Mouse (Mus musculus) lung, embryonic 14.5 days (tissue): ENCODE results near the gene Olfr788. TPM values are rescaled to one million over a fixed set of nuclear protein-coding genes. Genes with fewer than 3 reads are reported as not detected.

ENCODE experiments used
- ATAC-seq: fragments of 200-750 bp; cut with Nextera tagmentation; 2 replicates; pipeline ENCODE4 v1.8.0; 2017; ENCODE audit warnings: mild to moderate bottlenecking, moderate TSS enrichment, moderate library complexity; ENCODE audit not compliant: insufficient read depth
- DNase-seq: peaks from one replicate; pipeline ENCODE4 v3.0.0-alpha.2; 2015
- H3K27ac ChIP-seq: fragments of 300-500 bp; sonication (generic); 2 replicates; pipeline ENCODE4 v1.5.1; 2014; ENCODE audit warnings: low read depth, mild to moderate bottlenecking, moderate library complexity
- H3K27me3 ChIP-seq: fragments of 300-500 bp; sonication (generic); 2 replicates; pipeline ENCODE4 v1.6.1; 2014; ENCODE audit warnings: low read length, control low read depth; ENCODE audit not compliant: insufficient read depth
- H3K36me3 ChIP-seq: fragments of 300-500 bp; sonication (generic); 2 replicates; pipeline ENCODE4 v1.6.1; 2014; ENCODE audit warnings: control low read depth; ENCODE audit not compliant: insufficient read depth
- H3K4me1 ChIP-seq: fragments of 300-500 bp; sonication (generic); 2 replicates; pipeline ENCODE4 v1.6.1; 2014; ENCODE audit warnings: antibody characterized with exemption, control low read depth; ENCODE audit not compliant: insufficient read depth
- H3K4me2 ChIP-seq: fragments of 300-500 bp; sonication (generic); 2 replicates; pipeline ENCODE4 v1.6.1; 2014; ENCODE audit warnings: mild to moderate bottlenecking
- H3K4me3 ChIP-seq: fragments of 300-500 bp; sonication (generic); 2 replicates; pipeline ENCODE4 v1.5.1; 2014; ENCODE audit warnings: low read depth, low read length
- H3K9ac ChIP-seq: fragments of 300-500 bp; sonication (generic); 2 replicates; pipeline ENCODE4 v1.6.1; 2014
- H3K9me3 ChIP-seq: fragments of 300-500 bp; sonication (generic); 2 replicates; pipeline ENCODE4 v1.6.1; 2016; ENCODE audit warnings: low read depth, low read length, control low read depth
- CTCF ChIP-seq: IDR thresholded peaks from 2 replicates; pipeline ENCODE4 v1.5.1; 2016; ENCODE audit warnings: antibody characterized with exemption, low read depth
- WGBS: fragments of 180-500 bp; shearing (Covaris S2); extraction: QIAGEN DNeasy Blood & Tissue Kit; methylation state at CpG from one replicate; pipeline ENCODE4 v1.1.7; 2014; 5-methylcytosine and 5-hydroxymethylcytosine counted together
- polyA plus RNA-seq: library from polyadenylated mRNA; unstranded; fragments of >200 nt; fragmentation: Nextera tagmentation; extraction: Ambion mirVana; gene quantifications from 2 replicates; pipeline ENCODE4 v1.2.1, GENCODE M21; 2014

Olfr788 gene
- not detected in 2 replicates for polyA plus RNA-seq

GRCm38 (mm10) chr10:129470698-129471097 is at the start of gene Olfr788:
TSS of gene Olfr788 (plus strand) at chr10:129470998.
- Histone ChIP-seq H3K9ac (no peak within 1 kb of the TSS), H3K27ac (no peak within 1 kb of the TSS), H3K9me3 (no peaks in the 10 kb centered on the region), H3K4me2 (no peak within 1 kb of the TSS), H3K4me3 (no peak within 1 kb of the TSS), H3K36me3 (no peaks in the 10 kb centered on the region), H3K27me3 (no peaks in the 10 kb centered on the region), H3K4me1 (no peaks in the 10 kb centered on the region)
- no peak for ATAC-seq
- no peak for DNase-seq
- TF ChIP-seq CTCF: no peak

- no peak within 1 kb of the TSS for H3K9ac ChIP-seq
- H3K36me3 ChIP-seq: no peaks in the 10 kb centered on the region
- H3K9me3 ChIP-seq: no peaks in the 10 kb centered on the region
- H3K4me2 ChIP-seq: no peak within 1 kb of the TSS
- TF ChIP-seq CTCF: no peak
- H3K27me3 ChIP-seq: no peaks in the 10 kb centered on the region
- no peak for DNase-seq
- no peak within 1 kb of the TSS for H3K27ac ChIP-seq
- no peaks in the 10 kb centered on the region for H3K4me1 ChIP-seq
- ATAC-seq: no peak
- no peak within 1 kb of the TSS for H3K4me3 ChIP-seq
Observed at GRCm38 (mm10) chr10:129427006-129427405, 43.8 kb upstream of the Olfr788 start, which contains the start of gene Olfr786. TSS of gene Olfr786 (plus strand) at chr10:129427306.

DNA sequence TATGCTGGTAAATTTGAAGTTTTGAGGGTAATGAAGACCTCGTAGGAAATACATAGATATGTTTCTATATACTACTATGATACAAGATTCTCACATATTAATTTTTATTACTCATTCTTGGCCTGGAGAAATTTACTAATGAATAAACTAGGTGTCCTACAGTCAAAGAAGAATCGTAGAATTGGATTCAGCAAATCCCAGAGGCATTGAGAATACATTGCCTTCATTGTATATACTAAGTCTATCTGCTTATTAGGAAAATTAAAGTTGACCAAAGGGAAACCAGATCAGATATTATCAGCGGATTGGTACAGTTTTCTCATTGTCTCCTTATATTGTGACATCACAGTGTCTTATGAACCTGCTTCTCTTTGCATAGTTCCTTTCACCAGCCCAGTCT is 9.2 kb upstream of the Olfr788 start, which contains the start of gene Olfr787:
TSS of gene Olfr787 (plus strand) at position 301 of the 400 bp plus-strand sequence.
- TF ChIP-seq CTCF: no peak
- Histone ChIP-seq H3K4me3 (no peak within 1 kb of the TSS), H3K4me2 (no peak within 1 kb of the TSS), H3K9ac (no peak within 1 kb of the TSS), H3K4me1 (no peaks in the 10 kb centered on the region), H3K9me3 (no peaks in the 10 kb centered on the region), H3K36me3 (no peaks in the 10 kb centered on the region), H3K27ac (no peak within 1 kb of the TSS), H3K27me3 (no peaks in the 10 kb centered on the region)
- ATAC-seq (no peak), DNase-seq (no peak)
- 79% methylated on average over 3 of the region's 3 CpGs for WGBS

DNA sequence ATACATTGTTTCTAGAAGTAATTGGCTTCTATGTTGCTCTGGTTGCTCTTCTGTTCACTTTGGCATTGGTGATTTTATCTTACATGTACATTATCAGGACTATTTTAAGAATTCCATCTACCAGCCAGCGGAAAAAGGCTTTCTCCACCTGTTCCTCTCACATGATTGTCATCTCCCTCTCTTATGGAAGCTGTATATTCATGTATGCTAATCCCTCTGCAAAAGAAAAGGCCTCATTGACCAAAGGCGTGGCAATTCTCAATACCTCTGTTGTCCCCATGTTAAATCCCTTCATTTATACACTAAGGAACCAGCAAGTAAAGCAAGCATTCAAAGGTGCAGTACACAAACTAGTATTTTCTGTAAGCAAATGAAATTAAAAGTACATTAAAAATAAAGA is 2.5 kb downstream of the Olfr788 start:
- H3K27me3 ChIP-seq: no peaks in the 10 kb centered on the region
- no peaks in the 10 kb centered on the region for H3K9me3 ChIP-seq
- no peak for DNase-seq
- no peak overlapping the region for H3K9ac ChIP-seq
- no peak for TF ChIP-seq CTCF
- no peak overlapping the region for H3K27ac ChIP-seq
- H3K4me2 ChIP-seq: no peak overlapping the region
- no peaks in the 10 kb centered on the region for H3K36me3 ChIP-seq
- H3K4me3 ChIP-seq: no peak overlapping the region
- ATAC-seq: no peak
- 56% methylated on average over 2 of the region's 2 CpGs for WGBS
- H3K4me1 ChIP-seq: no peaks in the 10 kb centered on the region

DNA sequence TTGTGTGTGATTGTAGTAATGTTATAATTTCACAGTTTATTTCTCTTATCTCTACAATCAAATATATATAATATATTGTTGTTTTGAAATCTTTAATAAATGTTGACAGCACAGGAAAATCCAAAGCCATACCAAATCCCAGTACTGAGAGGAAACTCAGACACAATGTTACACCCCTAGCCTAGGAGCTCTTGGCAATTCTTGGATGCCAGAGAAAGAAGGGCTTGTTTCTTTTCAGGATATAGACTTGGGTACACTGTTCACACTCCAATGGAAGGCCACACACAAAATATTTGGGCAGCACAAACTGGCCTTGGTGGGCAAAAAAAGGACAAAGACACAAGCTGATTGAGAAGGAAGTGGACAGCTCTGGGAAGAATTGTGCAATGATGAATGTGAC is 2.9 kb downstream of the Olfr788 start:
- ATAC-seq: no peak
- no peak overlapping the region for H3K9ac ChIP-seq
- H3K27me3 ChIP-seq: no peaks in the 10 kb centered on the region
- TF ChIP-seq CTCF: no peak
- H3K27ac ChIP-seq: no peak overlapping the region
- no peaks in the 10 kb centered on the region for H3K9me3 ChIP-seq
- H3K4me1 ChIP-seq: no peaks in the 10 kb centered on the region
- no peak overlapping the region for H3K4me3 ChIP-seq
- no peaks in the 10 kb centered on the region for H3K36me3 ChIP-seq
- H3K4me2 ChIP-seq: no peak overlapping the region
- no peak for DNase-seq

DNA sequence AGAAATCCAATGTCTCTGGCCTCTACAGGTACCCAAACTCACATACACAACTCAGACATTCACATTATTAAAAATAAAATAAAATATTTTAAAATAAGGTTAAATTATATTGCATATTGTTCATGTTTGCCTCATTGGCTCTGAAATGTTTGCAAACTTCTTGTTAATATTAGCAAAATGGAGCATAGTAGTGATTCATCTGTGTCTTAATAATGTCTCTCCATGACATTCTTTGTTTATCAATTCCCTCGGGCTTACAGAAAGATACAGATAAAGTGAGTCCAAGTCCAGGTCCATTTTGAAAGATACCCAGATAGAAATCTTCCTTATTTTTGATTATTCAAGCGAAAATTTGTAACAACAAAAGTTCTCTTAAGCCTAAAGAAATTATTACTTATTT is 13.7 kb downstream of the Olfr788 start, which contains the start of gene Olfr789:
TSS of gene Olfr789 (plus strand) at position 301 of the 400 bp plus-strand sequence.
- Histone ChIP-seq H3K4me1 (no peaks in the 10 kb centered on the region), H3K9me3 (no peaks in the 10 kb centered on the region), H3K36me3 (no peaks in the 10 kb centered on the region), H3K4me2 (no peak within 1 kb of the TSS), H3K27me3 (no peaks in the 10 kb centered on the region), H3K27ac (no peak within 1 kb of the TSS), H3K4me3 (no peak within 1 kb of the TSS), H3K9ac (no peak within 1 kb of the TSS)
- no peak for DNase-seq
- WGBS: 30% methylated on average over 2 of the region's 2 CpGs
- ATAC-seq: no peak
- no peak for TF ChIP-seq CTCF

DNA sequence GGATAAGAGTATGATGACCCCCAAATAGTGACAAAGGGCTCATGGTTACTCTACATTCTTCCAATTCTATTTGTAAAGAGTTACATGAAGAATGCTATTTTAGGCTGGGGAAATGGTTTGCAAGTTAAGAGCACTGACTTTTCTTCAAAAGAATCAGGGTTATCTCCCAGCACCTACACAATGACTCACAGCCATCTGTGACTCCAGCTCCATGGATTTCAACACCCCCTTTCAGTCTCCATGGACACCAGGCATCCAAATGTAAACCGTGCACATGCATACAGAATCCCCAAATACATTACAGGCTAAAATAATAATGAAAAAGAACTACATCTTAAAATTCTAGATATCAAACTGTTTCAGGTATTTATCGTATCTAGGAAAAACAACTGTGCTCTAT is 19.3 kb downstream of the Olfr788 start:
- Histone ChIP-seq H3K4me1 (no peaks in the 10 kb centered on the region), H3K27me3 (no peaks in the 10 kb centered on the region), H3K4me2 (no peak overlapping the region), H3K9ac (no peak overlapping the region), H3K27ac (no peak overlapping the region), H3K4me3 (no peak overlapping the region), H3K36me3 (no peaks in the 10 kb centered on the region), H3K9me3 (no peaks in the 10 kb centered on the region)
- no peak for ATAC-seq
- no peak for DNase-seq
- WGBS: 71% methylated on average over 2 of the region's 2 CpGs
- no peak for TF ChIP-seq CTCF

GRCm38 (mm10) chr10:129498192-129498591 is 27.4 kb downstream of the Olfr788 start, which contains the start of gene Olfr790:
TSS of gene Olfr790 (plus strand) at chr10:129498492.
- no peak for TF ChIP-seq CTCF

More at GRCm38 (mm10) chr10:129498192-129498591, 27.4 kb downstream of the Olfr788 start, which contains the start of gene Olfr790:
- Histone ChIP-seq H3K36me3 (no peaks in the 10 kb centered on the region), H3K4me1 (no peaks in the 10 kb centered on the region), H3K9ac (no peak within 1 kb of the TSS), H3K9me3 (no peaks in the 10 kb centered on the region), H3K27ac (no peak within 1 kb of the TSS), H3K4me3 (no peak within 1 kb of the TSS), H3K27me3 (no peaks in the 10 kb centered on the region), H3K4me2 (no peak within 1 kb of the TSS)
- DNase-seq (no peak), ATAC-seq (no peak)
